Mouse (Mus musculus) embryonic facial prominence, embryonic 11.5 days (tissue): Measurements from ENCODE around the gene Pirt. TPM values are rescaled to one million over a fixed set of nuclear protein-coding genes. Genes with fewer than 3 reads are reported as not detected.

Source experiments
- ATAC-seq: fragments of 200-750 bp; cut with Nextera tagmentation; replicated peaks from 2 replicates; pipeline ENCODE4 v1.8.0; 2017; ENCODE audit warnings: low read depth; ENCODE audit not compliant: insufficient number of reproducible peaks, low FRiP score, low TSS enrichment
- DNase-seq: peaks from one replicate; pipeline ENCODE4 v3.0.0-alpha.2; 2015; ENCODE audit warnings: low spot score
- H3K27ac ChIP-seq: fragments of 300-500 bp; sonication (generic); replicated peaks from 2 replicates; pipeline ENCODE4 v1.5.1; 2014; ENCODE audit warnings: mild to moderate bottlenecking, low read depth, low read length, control low read depth
- H3K27me3 ChIP-seq: fragments of 300-500 bp; sonication (generic); 2 replicates; pipeline ENCODE4 v1.6.1; 2014; ENCODE audit warnings: mild to moderate bottlenecking, low read length, moderate library complexity, mixed read lengths; ENCODE audit not compliant: control insufficient read depth, insufficient read depth
- H3K36me3 ChIP-seq: fragments of 300-500 bp; sonication (generic); replicated peaks from 2 replicates; pipeline ENCODE4 v1.6.1; 2014; ENCODE audit warnings: low read depth, mild to moderate bottlenecking, low read length, moderate library complexity, mixed read lengths; ENCODE audit not compliant: control insufficient read depth, insufficient read depth
- H3K4me1 ChIP-seq: fragments of 300-500 bp; sonication (generic); 2 replicates; pipeline ENCODE4 v1.6.1; 2014; ENCODE audit warnings: low read length, mixed read lengths; ENCODE audit not compliant: control insufficient read depth, insufficient read depth
- H3K4me2 ChIP-seq: fragments of 300-500 bp; sonication (generic); 2 replicates; pipeline ENCODE4 v1.6.1; 2014; ENCODE audit warnings: low read depth, mild to moderate bottlenecking, control low read depth, low read length, moderate library complexity
- H3K4me3 ChIP-seq: fragments of 300-500 bp; sonication (generic); 2 replicates; pipeline ENCODE4 v1.5.1; 2014; ENCODE audit warnings: low read depth, low read length, control low read depth
- H3K9ac ChIP-seq: fragments of 300-500 bp; sonication (generic); replicated peaks from 2 replicates; pipeline ENCODE4 v1.6.1; 2014; ENCODE audit warnings: mild to moderate bottlenecking, control low read depth, low read length
- H3K9me3 ChIP-seq: fragments of 300-500 bp; sonication (generic); replicated peaks from 2 replicates; pipeline ENCODE4 v1.6.1; 2016; ENCODE audit warnings: mild to moderate bottlenecking, low read length, inconsistent platforms, mixed read lengths; ENCODE audit not compliant: control insufficient read depth
- WGBS: fragments of 180-500 bp; shearing (Covaris S2); extraction: QIAGEN DNeasy Blood & Tissue Kit; methylation state at CpG from one replicate; pipeline ENCODE4 v1.1.7; 2014; 5-methylcytosine and 5-hydroxymethylcytosine counted together
- polyA plus RNA-seq: library from polyadenylated mRNA; unstranded; fragments of >200 nt; fragmentation: Nextera tagmentation; extraction: Ambion mirVana; gene quantifications from 2 replicates; pipeline ENCODE4 v1.2.1, GENCODE M21; 2014

The Pirt gene
- 3.5 and 4.1 TPM in 2 replicates for polyA plus RNA-seq

GRCm38 (mm10) chr11:66911811-66912210, at the start of gene Pirt:
Gene Pirt (plus strand): TSS chr11:66911981.
- no peak for ATAC-seq

DNA sequence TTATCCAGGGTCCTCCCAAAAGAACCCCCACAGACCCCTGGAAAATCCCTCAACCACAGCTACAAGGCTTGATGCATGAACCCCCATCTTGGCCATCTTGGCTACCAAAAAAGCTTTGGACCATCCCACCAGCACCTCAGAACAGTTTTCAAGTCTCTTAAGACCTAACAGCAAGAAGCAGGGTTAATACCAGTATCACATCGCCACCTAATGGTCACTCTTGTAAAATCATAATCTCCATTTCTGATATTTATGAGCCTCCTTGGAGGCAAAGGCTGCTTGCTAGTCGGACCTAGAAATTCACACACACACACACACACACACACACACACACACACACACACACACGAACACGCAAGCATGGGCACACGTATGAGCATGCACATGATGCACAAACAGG, 40.1 kb upstream of the Pirt start:
- Histone ChIP-seq H3K4me3 (no peak overlapping the region), H3K9ac (no peak overlapping the region), H3K4me2 (no peak overlapping the region), H3K4me1 (no peaks in the 10 kb centered on the region), H3K27ac (no peak overlapping the region), H3K27me3 (no peaks in the 10 kb centered on the region), H3K9me3 (no peaks in the 10 kb centered on the region), H3K36me3 (no peaks in the 10 kb centered on the region)
- 9% methylated on average over 5 of the region's 5 CpGs for WGBS
- ATAC-seq (no peak), DNase-seq (peak; percentile 85)

More at GRCm38 (mm10) chr11:66911811-66912210, at the start of gene Pirt:
- H3K27me3 ChIP-seq = no peaks in the 10 kb centered on the region
- H3K27ac ChIP-seq = no peak within 1 kb of the TSS
- H3K9me3 ChIP-seq = no peaks in the 10 kb centered on the region
- H3K9ac ChIP-seq = no peak within 1 kb of the TSS
- H3K4me2 ChIP-seq = no peak within 1 kb of the TSS
- H3K36me3 ChIP-seq = no peaks in the 10 kb centered on the region
- no peak within 1 kb of the TSS for H3K4me3 ChIP-seq
- H3K4me1 ChIP-seq = no peaks in the 10 kb centered on the region
- WGBS = 40% methylated on average over 10 of the region's 10 CpGs
- DNase-seq = no peak

GRCm38 (mm10) chr11:66872773-66873470, 38.9 kb upstream of the Pirt start:
- H3K4me1 ChIP-seq = no peaks in the 10 kb centered on the region
- WGBS = 55% methylated on average over 3 of the region's 3 CpGs
- H3K9me3 ChIP-seq = no peaks in the 10 kb centered on the region
- H3K27me3 ChIP-seq = no peaks in the 10 kb centered on the region
- no peak overlapping the region for H3K9ac ChIP-seq
- no peaks in the 10 kb centered on the region for H3K36me3 ChIP-seq
- no peak overlapping the region for H3K27ac ChIP-seq
- DNase-seq = no peak
- no peak overlapping the region for H3K4me3 ChIP-seq
- no peak for ATAC-seq
- H3K4me2 ChIP-seq = no peak overlapping the region

GRCm38 (mm10) chr11:66881291-66881690, 30.5 kb upstream of the Pirt start:
- Histone ChIP-seq H3K36me3 (no peaks in the 10 kb centered on the region), H3K9ac (no peak overlapping the region), H3K4me1 (no peaks in the 10 kb centered on the region), H3K9me3 (no peaks in the 10 kb centered on the region), H3K4me3 (no peak overlapping the region), H3K27ac (no peak overlapping the region), H3K4me2 (no peak overlapping the region), H3K27me3 (no peaks in the 10 kb centered on the region)
- DNase-seq (no peak), ATAC-seq (no peak)
- 83% methylated on average over 2 of the region's 2 CpGs for WGBS

DNA sequence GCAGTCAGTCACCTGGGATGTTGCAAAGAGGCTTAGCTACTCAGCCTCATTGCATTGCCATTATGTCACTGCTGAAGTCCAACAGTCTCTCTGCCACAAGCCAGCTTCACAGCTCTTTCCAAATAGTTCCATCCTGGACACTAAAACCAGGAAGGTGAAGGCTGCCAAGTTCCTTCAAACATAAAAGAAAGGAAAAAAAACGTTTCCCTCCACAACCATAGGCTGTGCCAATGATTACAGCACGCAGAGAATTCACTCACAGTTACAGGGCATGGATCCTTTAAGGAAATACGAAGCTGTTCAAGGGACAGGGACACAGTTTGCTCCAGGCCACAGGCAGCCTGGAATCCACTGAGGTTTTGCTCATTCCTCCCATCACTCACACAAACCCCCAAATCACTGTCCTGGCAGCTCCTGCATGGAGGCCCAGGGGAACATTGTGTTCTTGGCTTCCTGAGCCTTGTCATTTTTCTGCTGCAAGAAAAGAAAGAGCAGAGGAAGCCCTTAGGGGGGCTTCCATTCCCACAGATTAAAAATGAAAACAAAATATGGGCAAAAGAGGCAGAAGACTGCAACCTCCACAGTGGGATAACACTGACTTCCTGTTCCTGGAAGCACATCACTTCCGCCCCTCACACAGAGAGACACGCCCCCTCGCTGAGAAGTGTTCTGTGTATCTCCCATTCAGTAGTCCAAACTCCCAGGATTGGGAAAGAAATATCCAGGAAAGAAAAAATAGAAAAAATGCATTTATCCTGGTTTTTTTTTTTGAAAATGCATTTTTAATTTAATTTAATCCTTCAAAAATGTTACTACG, 29.3 kb upstream of the Pirt start:
- DNase-seq = no peak
- no peak overlapping the region for H3K4me3 ChIP-seq
- H3K4me1 ChIP-seq = no peaks in the 10 kb centered on the region
- H3K4me2 ChIP-seq = no peak overlapping the region
- ATAC-seq = no peak
- H3K9ac ChIP-seq = no peak overlapping the region
- H3K36me3 ChIP-seq = no peaks in the 10 kb centered on the region
- no peaks in the 10 kb centered on the region for H3K9me3 ChIP-seq
- no peak overlapping the region for H3K27ac ChIP-seq
- H3K27me3 ChIP-seq = no peaks in the 10 kb centered on the region
- 76% methylated on average over 7 of the region's 7 CpGs for WGBS

DNA sequence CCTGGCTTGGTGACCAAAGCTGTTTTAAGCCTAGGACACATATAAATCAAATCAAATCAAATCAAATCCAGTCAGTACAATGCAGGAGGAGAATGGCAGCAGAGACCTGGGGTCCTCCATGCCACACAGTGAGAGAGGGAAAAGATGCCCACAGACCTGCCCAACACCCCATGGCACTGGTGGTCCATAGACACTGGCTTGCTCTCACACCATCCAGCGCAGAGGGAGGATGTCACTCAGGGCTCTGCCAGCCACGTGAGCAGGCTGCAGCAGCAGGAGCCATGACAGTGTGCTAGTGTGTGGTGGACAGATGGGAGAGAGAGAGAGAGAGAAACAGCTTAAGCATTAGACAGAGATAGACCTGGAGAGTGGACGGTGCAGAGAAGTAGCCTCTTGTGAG, 19.2 kb upstream of the Pirt start:
- Histone ChIP-seq H3K9me3 (no peaks in the 10 kb centered on the region), H3K36me3 (no peaks in the 10 kb centered on the region), H3K4me3 (no peak overlapping the region), H3K4me1 (no peaks in the 10 kb centered on the region), H3K27me3 (no peaks in the 10 kb centered on the region), H3K4me2 (no peak overlapping the region), H3K27ac (no peak overlapping the region), H3K9ac (no peak overlapping the region)
- no peak for DNase-seq
- WGBS = 75% methylated on average over 3 of the region's 3 CpGs
- no peak for ATAC-seq

DNA sequence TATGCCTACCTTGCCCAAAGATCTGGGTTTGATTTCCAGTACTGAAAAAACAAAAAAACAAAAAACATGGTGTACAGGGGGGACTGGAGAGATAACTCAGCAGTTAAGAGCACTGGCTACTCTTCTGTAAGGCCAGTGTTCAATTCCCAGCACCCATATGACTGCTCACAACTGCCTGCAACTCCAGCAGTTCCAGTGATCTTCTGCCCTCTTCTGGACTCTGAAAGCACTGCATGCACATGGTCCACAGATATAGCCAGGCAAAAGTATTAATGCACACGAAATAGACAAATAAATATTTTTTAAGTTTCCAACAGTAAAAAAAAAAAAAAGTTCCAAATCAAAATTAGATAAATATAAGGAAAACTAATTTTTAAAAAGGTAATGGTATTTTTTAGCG, 13.0 kb upstream of the Pirt start:
- H3K27me3 ChIP-seq = no peaks in the 10 kb centered on the region
- 81% methylated on average over 2 of the region's 2 CpGs for WGBS

GRCm38 (mm10) chr11:66899426-66899825, 12.4 kb upstream of the Pirt start:
- Histone ChIP-seq H3K4me2 (no peak overlapping the region), H3K9ac (no peak overlapping the region), H3K27ac (no peak overlapping the region), H3K9me3 (no peaks in the 10 kb centered on the region), H3K4me3 (no peak overlapping the region), H3K4me1 (no peaks in the 10 kb centered on the region), H3K27me3 (no peaks in the 10 kb centered on the region), H3K36me3 (no peaks in the 10 kb centered on the region)
- ATAC-seq = no peak
- DNase-seq = peak; percentile 80
- 11% methylated on average over 7 of the region's 7 CpGs for WGBS

More for the DNA sequence above, 13.0 kb upstream of the Pirt start:
- Histone ChIP-seq H3K27ac (no peak overlapping the region), H3K9me3 (no peaks in the 10 kb centered on the region), H3K9ac (no peak overlapping the region), H3K36me3 (no peaks in the 10 kb centered on the region), H3K4me2 (no peak overlapping the region), H3K4me3 (no peak overlapping the region), H3K4me1 (no peaks in the 10 kb centered on the region)
- ATAC-seq (no peak), DNase-seq (no peak)
